Mouse (Mus musculus) gastrocnemius, adult 8-10 months (tissue): ENCODE data around the gene Gli3. TPM values are rescaled to one million over a fixed set of nuclear protein-coding genes. Genes with fewer than 3 reads are reported as not detected.

Experiments used
- DNase-seq, 2 experiments: peaks; one replicate each; pipeline ENCODE4 v3.0.0; 2022; ENCODE audit warnings: low spot score in 2 of 2
- total RNA-seq, 4 experiments: library from RNA; stranded (reverse); gene quantifications; 2 replicates each; pipeline ENCODE4 v1.2.4; 2022

Gene Gli3
- total RNA-seq, 4 experiments from 2014 or later = 0.70 to 0.99 (median 0.82) TPM

- no peak for DNase-seq
Measured at GRCm38 (mm10) chr13:15550731-15551130, 87.7 kb downstream of the Gli3 start.

GRCm38 (mm10) chr13:15552009-15552408 lies 89.0 kb downstream of the Gli3 start:
- DNase-seq = no peak

GRCm38 (mm10) chr13:15556646-15557098 lies 93.6 kb downstream of the Gli3 start:
- DNase-seq = no peak

GRCm38 (mm10) chr13:15561441-15561840 lies 98.4 kb downstream of the Gli3 start:
- no peak for DNase-seq

GRCm38 (mm10) chr13:15570908-15571568 lies 108.0 kb downstream of the Gli3 start:
- DNase-seq = no peak

- no peak for DNase-seq
Measured at GRCm38 (mm10) chr13:15577133-15577917, 114.3 kb downstream of the Gli3 start.

GRCm38 (mm10) chr13:15580458-15580857 lies 117.4 kb downstream of the Gli3 start:
- no peak for DNase-seq

- no peak for DNase-seq
Measured at GRCm38 (mm10) chr13:15585941-15586340, 122.9 kb downstream of the Gli3 start.

- peak; percentile 31 to 39 for DNase-seq
Measured at GRCm38 (mm10) chr13:15588278-15589272, 125.5 kb downstream of the Gli3 start.

- DNase-seq = no peak
Measured at GRCm38 (mm10) chr13:15590326-15590933, 127.4 kb downstream of the Gli3 start.

- DNase-seq = no peak
Measured at GRCm38 (mm10) chr13:15596667-15597066, 133.6 kb downstream of the Gli3 start.

- DNase-seq = no peak
Measured at GRCm38 (mm10) chr13:15599741-15600140, 136.7 kb downstream of the Gli3 start.

GRCm38 (mm10) chr13:15602161-15602560 lies 139.1 kb downstream of the Gli3 start:
- no peak for DNase-seq

- DNase-seq = no peak
Measured at GRCm38 (mm10) chr13:15602677-15603221, 139.7 kb downstream of the Gli3 start.

- no peak for DNase-seq
Measured at GRCm38 (mm10) chr13:15604074-15604473, 141.0 kb downstream of the Gli3 start.

GRCm38 (mm10) chr13:15617423-15617822 lies 154.4 kb downstream of the Gli3 start:
- DNase-seq = no peak

- no peak for DNase-seq
Measured at GRCm38 (mm10) chr13:15618051-15618692, 155.1 kb downstream of the Gli3 start.

GRCm38 (mm10) chr13:15621009-15621408 lies 158.0 kb downstream of the Gli3 start:
- DNase-seq = no peak

- no peak for DNase-seq
Measured at GRCm38 (mm10) chr13:15624490-15625353, 161.7 kb downstream of the Gli3 start.
